Mouse (Mus musculus) ES-Bruce4 (cell line): ENCODE results near the gene Adamts12. TPM values are rescaled to one million over a fixed set of nuclear protein-coding genes. Genes with fewer than 3 reads are reported as not detected.
A peak's percentile ranks its signal among the peaks of the same experiment; 100 is the strongest.

ENCODE experiments used
- H3K27ac ChIP-seq: 2 replicates; pipeline ENCODE4 v1.5.1; 2012; ENCODE audit warnings: low read length, inconsistent platforms; ENCODE audit not compliant: insufficient read depth
- H3K27me3 ChIP-seq: 2 replicates; pipeline ENCODE4 v1.6.1; 2012; ENCODE audit warnings: mild to moderate bottlenecking, low read length, inconsistent platforms; ENCODE audit not compliant: control insufficient read depth, poor library complexity, insufficient read depth, severe bottlenecking
- H3K36me3 ChIP-seq: 2 replicates; pipeline ENCODE4 v1.6.1; 2012; ENCODE audit warnings: inconsistent platforms, mild to moderate bottlenecking, low read length, moderate library complexity; ENCODE audit not compliant: control insufficient read depth, poor library complexity, insufficient read depth, severe bottlenecking
- H3K4me1 ChIP-seq: one replicate; pipeline ENCODE4 v1.8.1; 2011; ENCODE audit warnings: low read length; ENCODE audit not compliant: control insufficient read depth, insufficient read depth
- H3K4me3 ChIP-seq: 2 replicates; pipeline ENCODE4 v1.5.1; 2011; ENCODE audit warnings: low read depth, mild to moderate bottlenecking, low read length
- H3K9ac ChIP-seq: 2 replicates; pipeline ENCODE4 v1.6.1; 2012; ENCODE audit warnings: low read depth, mild to moderate bottlenecking, inconsistent platforms; ENCODE audit not compliant: poor library complexity, severe bottlenecking
- H3K9me3 ChIP-seq: replicated peaks from 2 replicates; pipeline ENCODE4 v1.6.1; 2012; ENCODE audit warnings: mild to moderate bottlenecking, low read length, inconsistent platforms; ENCODE audit not compliant: control insufficient read depth, poor library complexity, insufficient read depth, severe bottlenecking
- CTCF ChIP-seq: IDR thresholded peaks from one replicate; pipeline ENCODE4 v1.8.1; 2011; ENCODE audit warnings: low read depth, low read length
- EP300 ChIP-seq: IDR thresholded peaks from 2 replicates; pipeline ENCODE4 v1.6.1; 2011; ENCODE audit warnings: low read depth, low read length; ENCODE audit not compliant: insufficient read depth
- POLR2A ChIP-seq: IDR thresholded peaks from one replicate; pipeline ENCODE4 v1.8.1; 2011; ENCODE audit warnings: low read length; ENCODE audit not compliant: insufficient read depth
- polyA plus RNA-seq: library from polyadenylated mRNA; stranded (reverse); fragments of >200 nt; gene quantifications from 2 replicates; pipeline ENCODE4 v1.2.4, GENCODE M21; 2011; ENCODE audit warnings: low read depth; ENCODE audit not compliant: missing spikeins, insufficient read depth, insufficient read length

The Adamts12 gene
- polyA plus RNA-seq = 0.93 and 1.0 TPM in 2 replicates

GRCm38 (mm10) chr15:11064558-11065411 is at the start of gene Adamts12:
Gene Adamts12 (plus strand): TSS chr15:11064790.
- Histone ChIP-seq H3K4me3 (no peak within 1 kb of the TSS), H3K27ac (no peak within 1 kb of the TSS), H3K4me1 (no peaks in the 10 kb centered on the region), H3K36me3 (no peaks in the 10 kb centered on the region), H3K27me3 (no peaks in the 10 kb centered on the region), H3K9ac (no peak within 1 kb of the TSS), H3K9me3 (no peaks in the 10 kb centered on the region)
- TF ChIP-seq EP300 (no peak), CTCF (no peak), POLR2A (no peak)

GRCm38 (mm10) chr15:11014931-11015330 is 49.7 kb upstream of the Adamts12 start:
- Histone ChIP-seq H3K36me3 (no peaks in the 10 kb centered on the region), H3K4me3 (no peak overlapping the region)
- no peak for TF ChIP-seq POLR2A
- no peak for TF ChIP-seq CTCF
- TF ChIP-seq EP300 = no peak

GRCm38 (mm10) chr15:11026801-11027561 is 37.6 kb upstream of the Adamts12 start:
- H3K4me3 ChIP-seq = no peak overlapping the region
- H3K27me3 ChIP-seq = no peaks in the 10 kb centered on the region
- H3K36me3 ChIP-seq = no peaks in the 10 kb centered on the region
- no peaks in the 10 kb centered on the region for H3K4me1 ChIP-seq
- H3K9ac ChIP-seq = no peak overlapping the region
- no peaks in the 10 kb centered on the region for H3K9me3 ChIP-seq
- TF ChIP-seq POLR2A (no peak), EP300 (no peak), CTCF (no peak)
- no peak overlapping the region for H3K27ac ChIP-seq

More at GRCm38 (mm10) chr15:11014931-11015330, 49.7 kb upstream of the Adamts12 start:
- Histone ChIP-seq H3K27ac (no peak overlapping the region), H3K9ac (no peak overlapping the region), H3K27me3 (no peaks in the 10 kb centered on the region), H3K9me3 (no peaks in the 10 kb centered on the region), H3K4me1 (no peaks in the 10 kb centered on the region)

GRCm38 (mm10) chr15:11030188-11030587 is 34.4 kb upstream of the Adamts12 start:
- Histone ChIP-seq H3K4me1 (no peaks in the 10 kb centered on the region), H3K9ac (no peak overlapping the region), H3K36me3 (no peaks in the 10 kb centered on the region), H3K9me3 (no peaks in the 10 kb centered on the region), H3K27ac (no peak overlapping the region), H3K27me3 (peaks cover 7% of the 10 kb centered on the region; the same call in 1 of the 2 replicates), H3K4me3 (no peak overlapping the region)
- TF ChIP-seq CTCF = no peak
- no peak for TF ChIP-seq POLR2A
- no peak for TF ChIP-seq EP300

- no peak overlapping the region for H3K9ac ChIP-seq
- H3K36me3 ChIP-seq = no peaks in the 10 kb centered on the region
- no peak for TF ChIP-seq POLR2A
- TF ChIP-seq CTCF = no peak
- TF ChIP-seq EP300 = no peak
- no peak overlapping the region for H3K27ac ChIP-seq
- H3K4me3 ChIP-seq = peak overlapping the region; percentile 33
- H3K9me3 ChIP-seq = no peaks in the 10 kb centered on the region
- no peaks in the 10 kb centered on the region for H3K4me1 ChIP-seq
- peaks cover 11% of the 10 kb centered on the region; the same call in 1 of the 2 replicates for H3K27me3 ChIP-seq
Measured at GRCm38 (mm10) chr15:11035947-11036474, 28.6 kb upstream of the Adamts12 start.
